Mouse (Mus musculus): ENCODE measurements around the gene Pik3ca. TPM values are rescaled to one million over a fixed set of nuclear protein-coding genes. Genes with fewer than 3 reads are reported as not detected.
A peak's percentile ranks its signal among the peaks of the same experiment; 100 is the strongest.

Pik3ca gene
- polyA plus RNA-seq, 1 experiment = 11.7 TPM

DNA sequence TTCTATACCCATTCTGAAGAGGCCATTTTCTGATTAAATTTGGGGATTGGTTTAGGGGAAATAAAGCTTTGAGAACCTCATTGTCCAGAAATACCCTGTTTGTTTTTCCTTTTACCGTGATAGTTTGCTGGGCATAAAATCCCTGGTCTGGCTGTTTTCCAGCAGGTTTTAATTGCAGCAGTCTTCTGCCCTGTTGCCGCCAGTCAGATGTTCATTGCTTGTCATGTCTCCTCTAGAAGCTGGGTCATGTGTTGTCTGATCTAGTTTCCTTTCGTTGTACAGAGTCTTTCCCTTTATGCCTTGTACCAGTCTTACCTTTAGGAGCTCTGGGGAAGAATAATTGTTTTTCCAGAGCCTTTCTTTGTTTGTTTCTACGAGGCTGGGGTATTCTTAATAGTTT, 16.9 kb downstream of the Pik3ca start:
- peak overlapping the region; percentile 42 for H3K4me2 ChIP-seq (ENCODE audit: low read depth)
- TF ChIP-seq TCF12 (IDR thresholded peaks at IDR 0.05; ENCODE audit: insufficient read depth, poor library complexity, severe bottlenecking) (no peak), USF1 (IDR thresholded peaks at IDR 0.05; ENCODE audit: low read depth) (peak; percentile 25)
- no peaks in the 10 kb centered on the region for H3K27me3 ChIP-seq (ENCODE audit: control insufficient read depth, insufficient read depth, insufficient read length)
- no peaks in the 10 kb centered on the region for H3K36me3 ChIP-seq (ENCODE audit: control insufficient read depth, insufficient read depth)
- H3K79me2 ChIP-seq (ENCODE audit: control insufficient read depth, insufficient read depth) = peaks cover 85% of the 10 kb centered on the region
- no peak overlapping the region for H3ac ChIP-seq (ENCODE audit: control insufficient read depth, insufficient read length)
- no peak overlapping the region for H3K4me3 ChIP-seq

DNA sequence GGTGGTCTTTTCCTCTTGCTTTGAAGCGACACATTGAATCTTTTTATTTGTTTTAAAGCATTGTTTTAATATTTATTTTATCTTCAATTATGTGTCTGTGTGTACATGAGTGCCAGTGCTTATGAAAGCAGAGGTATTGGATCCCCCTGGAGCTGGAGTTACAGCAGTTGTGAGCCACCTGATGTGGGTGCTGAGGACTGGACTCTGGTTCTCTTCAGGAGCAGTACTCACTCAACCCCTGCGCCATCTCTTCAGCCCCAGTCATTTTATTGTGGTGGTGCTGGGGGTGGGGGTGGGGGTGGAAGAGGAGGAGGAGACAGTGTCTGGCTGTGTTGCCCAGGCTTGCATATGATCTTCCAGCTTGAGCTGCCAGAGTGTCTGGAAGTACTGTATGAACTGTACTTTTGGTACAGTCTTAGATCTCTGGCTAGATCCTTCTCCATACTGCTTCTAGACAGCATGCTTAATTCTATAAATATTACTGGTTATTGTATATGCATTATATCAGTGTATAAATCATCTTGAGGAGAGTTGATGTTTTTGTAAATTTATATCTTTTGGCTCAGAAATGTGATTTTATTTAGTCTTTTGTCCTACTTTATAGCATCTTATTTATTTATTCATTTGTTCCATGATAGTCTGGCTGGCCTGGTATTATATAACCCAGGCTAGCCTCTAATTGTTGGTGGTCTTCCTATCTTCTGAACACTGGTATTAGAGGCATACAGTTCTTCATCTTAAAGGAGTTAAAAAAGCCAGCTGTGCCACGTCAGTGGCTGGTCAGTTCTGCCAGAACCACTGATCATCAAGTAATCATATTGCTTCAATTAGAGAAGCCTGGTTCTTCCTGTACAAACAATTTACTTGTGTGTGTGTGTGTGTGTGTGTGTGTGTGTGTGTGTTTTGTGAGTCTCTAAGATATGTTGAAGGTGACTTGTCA, 18.2 kb downstream of the Pik3ca start:
- TF ChIP-seq POLR2AphosphoS2 (IDR thresholded peaks at IDR 0.05; ENCODE audit: insufficient read length, low read depth) (no peak), CEBPB (IDR thresholded peaks at IDR 0.05; ENCODE audit: insufficient read depth, poor library complexity, severe bottlenecking) (0 out of 2 replicates have a peak, but pooled peaks have one; percentile 24), MAX (IDR thresholded peaks at IDR 0.05; ENCODE audit: low read depth) (no peak), TCF12 (IDR thresholded peaks at IDR 0.05; ENCODE audit: insufficient read depth, poor library complexity, severe bottlenecking) (no peak), SRF (IDR thresholded peaks at IDR 0.05; ENCODE audit: control insufficient read depth, insufficient read length, low read depth) (no peak), POLR2A (IDR thresholded peaks at IDR 0.05; ENCODE audit: insufficient read length, low read depth) (no peak), MYOG (IDR thresholded peaks at IDR 0.05; ENCODE audit: control insufficient read depth in 1 of 3, insufficient read depth in 1 of 3, insufficient read length in 2 of 3, low read depth in 2 of 3) (no peak), MYOD1 (IDR thresholded peaks at IDR 0.05; ENCODE audit: control insufficient read depth in 1 of 3, insufficient read length in 2 of 3, low read depth in 2 of 3) (no peak)
- H3K36me3 ChIP-seq (ENCODE audit: control insufficient read depth, insufficient read depth) = no peaks in the 10 kb centered on the region
- no peak overlapping the region for H3K4me2 ChIP-seq (ENCODE audit: low read depth)

GRCm38 (mm10) chr3:32417751-32418211, 20.3 kb downstream of the Pik3ca start:
- Histone ChIP-seq H3K79me2 (ENCODE audit: control insufficient read depth, insufficient read depth) (peaks cover 76% of the 10 kb centered on the region), H3K27me3 (ENCODE audit: control insufficient read depth, insufficient read depth, insufficient read length) (no peaks in the 10 kb centered on the region), H3ac (ENCODE audit: control insufficient read depth, insufficient read length) (no peak overlapping the region), H3K36me3 (ENCODE audit: control insufficient read depth, insufficient read depth) (no peaks in the 10 kb centered on the region), H3K4me3 (no peak overlapping the region), H3K4me2 (ENCODE audit: low read depth) (peak overlapping the region; percentile 39)
- TF ChIP-seq POLR2A (IDR thresholded peaks at IDR 0.05; ENCODE audit: insufficient read length, low read depth) (no peak), USF1 (IDR thresholded peaks at IDR 0.05; ENCODE audit: low read depth) (peak; percentile 14), MYOG (IDR thresholded peaks at IDR 0.05; ENCODE audit: control insufficient read depth in 1 of 3, insufficient read depth in 1 of 3, insufficient read length in 2 of 3, low read depth in 2 of 3) (no peak), E2F4 (IDR thresholded peaks at IDR 0.05; ENCODE audit: insufficient read depth) (no peak)

More for the DNA sequence above, 18.2 kb downstream of the Pik3ca start:
- no peak overlapping the region for H3ac ChIP-seq (ENCODE audit: control insufficient read depth, insufficient read length)
- H3K4me3 ChIP-seq = no peak overlapping the region
- H3K79me2 ChIP-seq (ENCODE audit: control insufficient read depth, insufficient read depth) = peaks cover 82% of the 10 kb centered on the region
- no peaks in the 10 kb centered on the region for H3K27me3 ChIP-seq (ENCODE audit: control insufficient read depth, insufficient read depth, insufficient read length)

GRCm38 (mm10) chr3:32419866-32420265, 22.4 kb downstream of the Pik3ca start:
- H3K27me3 ChIP-seq (ENCODE audit: control insufficient read depth, insufficient read depth, insufficient read length) = no peaks in the 10 kb centered on the region
- no peaks in the 10 kb centered on the region for H3K36me3 ChIP-seq (ENCODE audit: control insufficient read depth, insufficient read depth)
- H3K4me2 ChIP-seq (ENCODE audit: low read depth) = peak overlapping the region; percentile 44
- H3ac ChIP-seq (ENCODE audit: control insufficient read depth, insufficient read length) = no peak overlapping the region
- TF ChIP-seq POLR2A (IDR thresholded peaks at IDR 0.05; ENCODE audit: insufficient read length, low read depth) (no peak), POLR2AphosphoS2 (IDR thresholded peaks at IDR 0.05; ENCODE audit: insufficient read length, low read depth) (no peak), MYOG (IDR thresholded peaks at IDR 0.05; ENCODE audit: control insufficient read depth in 1 of 3, insufficient read depth in 1 of 3, insufficient read length in 2 of 3, low read depth in 2 of 3) (no peak), USF1 (IDR thresholded peaks at IDR 0.05; ENCODE audit: low read depth) (no peak), SRF (IDR thresholded peaks at IDR 0.05; ENCODE audit: control insufficient read depth, insufficient read length, low read depth) (no peak)
- no peak overlapping the region for H3K4me3 ChIP-seq
- H3K79me2 ChIP-seq (ENCODE audit: control insufficient read depth, insufficient read depth) = peaks cover 77% of the 10 kb centered on the region

GRCm38 (mm10) chr3:32421115-32422054, 23.9 kb downstream of the Pik3ca start:
- Histone ChIP-seq H3K79me2 (ENCODE audit: control insufficient read depth, insufficient read depth) (peaks cover 62% of the 10 kb centered on the region), H3K4me2 (ENCODE audit: low read depth) (peak overlapping the region; percentile 37), H3K4me3 (no peak overlapping the region), H3ac (ENCODE audit: control insufficient read depth, insufficient read length) (no peak overlapping the region), H3K27me3 (ENCODE audit: control insufficient read depth, insufficient read depth, insufficient read length) (no peaks in the 10 kb centered on the region), H3K36me3 (ENCODE audit: control insufficient read depth, insufficient read depth) (no peaks in the 10 kb centered on the region)
- no peak for TF ChIP-seq POLR2A (IDR thresholded peaks at IDR 0.05; ENCODE audit: insufficient read length, low read depth)
